Mouse (Mus musculus): Measurements from ENCODE around the gene Mok.

DNA sequence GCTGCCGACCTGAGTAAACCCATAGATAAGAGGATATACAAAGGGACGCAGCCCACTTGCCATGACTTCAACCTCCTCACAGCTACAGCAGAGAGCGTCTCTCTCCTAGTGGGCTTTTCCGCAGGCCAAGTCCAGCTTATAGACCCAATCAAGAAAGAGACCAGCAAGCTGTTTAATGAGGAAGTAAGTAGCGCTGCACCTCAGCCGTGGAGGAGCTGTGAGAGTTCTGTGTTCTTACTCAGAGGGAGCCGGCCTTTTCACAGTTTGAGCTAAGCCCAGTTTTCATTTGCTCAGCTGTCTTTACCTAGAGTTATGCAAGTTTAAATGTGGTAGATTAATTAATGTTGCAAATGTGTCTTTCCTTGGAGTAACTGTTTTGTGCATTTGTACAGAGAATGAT lies 61.4 kb downstream of the Mok start:
- TF ChIP-seq CTCF (IDR thresholded peaks at IDR 0.05; ENCODE audit: borderline replicate concordance, extremely low read depth, insufficient read depth, insufficient read length) (no peak), POLR2A (IDR thresholded peaks at IDR 0.05; ENCODE audit: borderline replicate concordance, extremely low read depth, insufficient read depth, insufficient read length, poor library complexity, severe bottlenecking) (no peak)
